Mouse (Mus musculus): Measurements from ENCODE around the gene Katnbl1. TPM values are rescaled to one million over a fixed set of nuclear protein-coding genes. Genes with fewer than 3 reads are reported as not detected.
"Not testable (repeated sequence)": the region's sequence is repeated elsewhere in the genome, so short reads cannot be mapped to it uniquely, and the experiment has no call there.

Gene Katnbl1
- polyA plus RNA-seq, 1 experiment from 2014 or later, result 50.7 TPM

GRCm38 (mm10) chr2:112381219-112381618, 2.2 kb downstream of the Katnbl1 start:
- Histone ChIP-seq H3K9me3 (ENCODE audit: control insufficient read depth, low read length) (no peaks in the 10 kb centered on the region), H3K27ac (replicated peaks; ENCODE audit: low read depth, low read length) (no peak overlapping the region), H3K9ac (ENCODE audit: low read length) (no peak overlapping the region), H3K4me1 (ENCODE audit: control insufficient read depth, insufficient read depth, low read length) (peaks cover 3% of the 10 kb centered on the region; the same call in 1 of the 2 replicates), H3K4me2 (ENCODE audit: low read depth, severe bottlenecking) (no peak overlapping the region), H3K27me3 (ENCODE audit: control insufficient read depth, insufficient read depth, low read length) (no peaks in the 10 kb centered on the region), H3K36me3 (ENCODE audit: control insufficient read depth, insufficient read depth, low read length) (no peaks in the 10 kb centered on the region), H3K4me3 (ENCODE audit: low read depth, low read length) (no peak overlapping the region)
- DNase-seq (ENCODE audit: low spot score) (no peak), ATAC-seq (ENCODE audit: insufficient number of reproducible peaks, low FRiP score, low TSS enrichment, low read depth) (no peak)
- 100% methylated on average over 1 of the region's 1 CpGs for WGBS

- Histone ChIP-seq H3K4me2 (ENCODE audit: low read depth, severe bottlenecking) (no peak overlapping the region), H3K9me3 (ENCODE audit: control insufficient read depth, low read length) (no peaks in the 10 kb centered on the region), H3K4me1 (ENCODE audit: control insufficient read depth, insufficient read depth, low read length) (no peaks in the 10 kb centered on the region), H3K27ac (replicated peaks; ENCODE audit: low read depth, low read length) (no peak overlapping the region), H3K27me3 (ENCODE audit: control insufficient read depth, insufficient read depth, low read length) (no peaks in the 10 kb centered on the region), H3K36me3 (ENCODE audit: control insufficient read depth, insufficient read depth, low read length) (no peaks in the 10 kb centered on the region), H3K9ac (ENCODE audit: low read length) (no peak overlapping the region), H3K4me3 (ENCODE audit: low read depth, low read length) (no peak overlapping the region)
- ATAC-seq (ENCODE audit: insufficient number of reproducible peaks, low FRiP score, low TSS enrichment, low read depth), result no peak
- WGBS, result 91% methylated on average over 5 of the region's 5 CpGs
- no peak for DNase-seq (ENCODE audit: low spot score)
These were observed 11.8 kb downstream of the Katnbl1 start for GRCm38 (mm10) chr2:112390843-112391242.

GRCm38 (mm10) chr2:112391346-112392000, 12.5 kb downstream of the Katnbl1 start:
- Histone ChIP-seq H3K4me2 (ENCODE audit: low read depth, severe bottlenecking) (no peak overlapping the region), H3K27me3 (ENCODE audit: control insufficient read depth, insufficient read depth, low read length) (no peaks in the 10 kb centered on the region), H3K9ac (ENCODE audit: low read length) (no peak overlapping the region), H3K27ac (replicated peaks; ENCODE audit: low read depth, low read length) (no peak overlapping the region), H3K36me3 (ENCODE audit: control insufficient read depth, insufficient read depth, low read length) (no peaks in the 10 kb centered on the region), H3K4me1 (ENCODE audit: control insufficient read depth, insufficient read depth, low read length) (no peaks in the 10 kb centered on the region), H3K4me3 (ENCODE audit: low read depth, low read length) (no peak overlapping the region), H3K9me3 (ENCODE audit: control insufficient read depth, low read length) (no peaks in the 10 kb centered on the region)
- ATAC-seq (ENCODE audit: insufficient number of reproducible peaks, low FRiP score, low TSS enrichment, low read depth), result no peak
- DNase-seq (ENCODE audit: low spot score), result no peak
- 90% methylated on average over 4 of the region's 4 CpGs for WGBS

GRCm38 (mm10) chr2:112392689-112393088, 13.7 kb downstream of the Katnbl1 start:
- Histone ChIP-seq H3K4me2 (ENCODE audit: low read depth, severe bottlenecking) (no peak overlapping the region), H3K4me3 (ENCODE audit: low read depth, low read length) (no peak overlapping the region), H3K4me1 (ENCODE audit: control insufficient read depth, insufficient read depth, low read length) (no peaks in the 10 kb centered on the region), H3K9ac (ENCODE audit: low read length) (no peak overlapping the region), H3K27ac (replicated peaks; ENCODE audit: low read depth, low read length) (no peak overlapping the region), H3K27me3 (ENCODE audit: control insufficient read depth, insufficient read depth, low read length) (no peaks in the 10 kb centered on the region), H3K9me3 (ENCODE audit: control insufficient read depth, low read length) (no peaks in the 10 kb centered on the region), H3K36me3 (ENCODE audit: control insufficient read depth, insufficient read depth, low read length) (no peaks in the 10 kb centered on the region)
- ATAC-seq (ENCODE audit: insufficient number of reproducible peaks, low FRiP score, low TSS enrichment, low read depth), result no peak
- 88% methylated on average over 1 of the region's 1 CpGs for WGBS
- no peak for DNase-seq (ENCODE audit: low spot score)

- Histone ChIP-seq H3K36me3 (ENCODE audit: control insufficient read depth, insufficient read depth, low read length) (no peaks in the 10 kb centered on the region), H3K9me3 (ENCODE audit: control insufficient read depth, low read length) (no peaks in the 10 kb centered on the region), H3K4me1 (ENCODE audit: control insufficient read depth, insufficient read depth, low read length) (no peaks in the 10 kb centered on the region), H3K9ac (ENCODE audit: low read length) (no peak overlapping the region), H3K4me2 (ENCODE audit: low read depth, severe bottlenecking) (no peak overlapping the region), H3K27ac (replicated peaks; ENCODE audit: low read depth, low read length) (no peak overlapping the region), H3K4me3 (ENCODE audit: low read depth, low read length) (no peak overlapping the region), H3K27me3 (ENCODE audit: control insufficient read depth, insufficient read depth, low read length) (no peaks in the 10 kb centered on the region)
- DNase-seq (ENCODE audit: low spot score) (no peak), ATAC-seq (ENCODE audit: insufficient number of reproducible peaks, low FRiP score, low TSS enrichment, low read depth) (no peak)
These were observed 14.9 kb downstream of the Katnbl1 start for GRCm38 (mm10) chr2:112393958-112394357.

- ATAC-seq (ENCODE audit: insufficient number of reproducible peaks, low FRiP score, low TSS enrichment, low read depth) (no peak), DNase-seq (ENCODE audit: low spot score) (no peak)
- H3K27ac ChIP-seq (replicated peaks; ENCODE audit: low read depth, low read length), result no peak overlapping the region
- no peaks in the 10 kb centered on the region for H3K36me3 ChIP-seq (ENCODE audit: control insufficient read depth, insufficient read depth, low read length)
- WGBS, result 78% methylated on average over 1 of the region's 1 CpGs
- H3K9me3 ChIP-seq (ENCODE audit: control insufficient read depth, low read length), result no peaks in the 10 kb centered on the region
- H3K4me2 ChIP-seq (ENCODE audit: low read depth, severe bottlenecking), result no peak overlapping the region
- no peak overlapping the region for H3K9ac ChIP-seq (ENCODE audit: low read length)
- H3K27me3 ChIP-seq (ENCODE audit: control insufficient read depth, insufficient read depth, low read length), result no peaks in the 10 kb centered on the region
- H3K4me3 ChIP-seq (ENCODE audit: low read depth, low read length), result no peak overlapping the region
- H3K4me1 ChIP-seq (ENCODE audit: control insufficient read depth, insufficient read depth, low read length), result no peaks in the 10 kb centered on the region
These were observed 17.6 kb downstream of the Katnbl1 start for GRCm38 (mm10) chr2:112396649-112397048.

GRCm38 (mm10) chr2:112407030-112407429, 28.0 kb downstream of the Katnbl1 start:
- Histone ChIP-seq H3K9ac (ENCODE audit: low read length) (no peak overlapping the region), H3K27ac (replicated peaks; ENCODE audit: low read depth, low read length) (no peak overlapping the region), H3K4me3 (ENCODE audit: low read depth, low read length) (no peak overlapping the region), H3K4me2 (ENCODE audit: low read depth, severe bottlenecking) (no peak overlapping the region), H3K9me3 (ENCODE audit: control insufficient read depth, low read length) (no peaks in the 10 kb centered on the region), H3K4me1 (ENCODE audit: control insufficient read depth, insufficient read depth, low read length) (no peaks in the 10 kb centered on the region), H3K27me3 (ENCODE audit: control insufficient read depth, insufficient read depth, low read length) (no peaks in the 10 kb centered on the region), H3K36me3 (ENCODE audit: control insufficient read depth, insufficient read depth, low read length) (peaks cover 5% of the 10 kb centered on the region; the same call in 1 of the 2 replicates)
- WGBS, result 92% methylated on average over 3 of the region's 3 CpGs
- ATAC-seq (ENCODE audit: insufficient number of reproducible peaks, low FRiP score, low TSS enrichment, low read depth) (no peak), DNase-seq (ENCODE audit: low spot score) (no peak)

- 83% methylated on average over 3 of the region's 3 CpGs for WGBS
- no peaks in the 10 kb centered on the region for H3K27me3 ChIP-seq (ENCODE audit: control insufficient read depth, insufficient read depth, low read length)
- no peak overlapping the region for H3K9ac ChIP-seq (ENCODE audit: low read length)
- DNase-seq (ENCODE audit: low spot score) (no peak), ATAC-seq (ENCODE audit: insufficient number of reproducible peaks, low FRiP score, low TSS enrichment, low read depth) (no peak)
- no peaks in the 10 kb centered on the region for H3K4me1 ChIP-seq (ENCODE audit: control insufficient read depth, insufficient read depth, low read length)
- no peaks in the 10 kb centered on the region for H3K36me3 ChIP-seq (ENCODE audit: control insufficient read depth, insufficient read depth, low read length)
- H3K27ac ChIP-seq (replicated peaks; ENCODE audit: low read depth, low read length), result no peak overlapping the region
- no peak overlapping the region for H3K4me2 ChIP-seq (ENCODE audit: low read depth, severe bottlenecking)
- no peaks in the 10 kb centered on the region for H3K9me3 ChIP-seq (ENCODE audit: control insufficient read depth, low read length)
- H3K4me3 ChIP-seq (ENCODE audit: low read depth, low read length), result no peak overlapping the region
These were observed 46.3 kb downstream of the Katnbl1 start for GRCm38 (mm10) chr2:112425308-112425707.

- WGBS, result 94% methylated on average over 3 of the region's 3 CpGs
- not testable (repeated sequence) for ATAC-seq (ENCODE audit: insufficient number of reproducible peaks, low FRiP score, low TSS enrichment, low read depth); H3K4me2 ChIP-seq (ENCODE audit: low read depth, severe bottlenecking); H3K9ac ChIP-seq (ENCODE audit: low read length); H3K4me1 ChIP-seq (ENCODE audit: control insufficient read depth, insufficient read depth, low read length); H3K27me3 ChIP-seq (ENCODE audit: control insufficient read depth, insufficient read depth, low read length); DNase-seq (ENCODE audit: low spot score); H3K27ac ChIP-seq (replicated peaks; ENCODE audit: low read depth, low read length); H3K9me3 ChIP-seq (ENCODE audit: control insufficient read depth, low read length); H3K4me3 ChIP-seq (ENCODE audit: low read depth, low read length); H3K36me3 ChIP-seq (ENCODE audit: control insufficient read depth, insufficient read depth, low read length)
These were observed 49.5 kb downstream of the Katnbl1 start for GRCm38 (mm10) chr2:112428534-112428933.
